Mouse (Mus musculus): Measurements from ENCODE around the gene Gpc5. TPM values are rescaled to one million over a fixed set of nuclear protein-coding genes. Genes with fewer than 3 reads are reported as not detected.

Gpc5 gene
- polyA plus RNA-seq, 2 experiments from 2014 or later, result 0.30 TPM; not detected in 1

DNA sequence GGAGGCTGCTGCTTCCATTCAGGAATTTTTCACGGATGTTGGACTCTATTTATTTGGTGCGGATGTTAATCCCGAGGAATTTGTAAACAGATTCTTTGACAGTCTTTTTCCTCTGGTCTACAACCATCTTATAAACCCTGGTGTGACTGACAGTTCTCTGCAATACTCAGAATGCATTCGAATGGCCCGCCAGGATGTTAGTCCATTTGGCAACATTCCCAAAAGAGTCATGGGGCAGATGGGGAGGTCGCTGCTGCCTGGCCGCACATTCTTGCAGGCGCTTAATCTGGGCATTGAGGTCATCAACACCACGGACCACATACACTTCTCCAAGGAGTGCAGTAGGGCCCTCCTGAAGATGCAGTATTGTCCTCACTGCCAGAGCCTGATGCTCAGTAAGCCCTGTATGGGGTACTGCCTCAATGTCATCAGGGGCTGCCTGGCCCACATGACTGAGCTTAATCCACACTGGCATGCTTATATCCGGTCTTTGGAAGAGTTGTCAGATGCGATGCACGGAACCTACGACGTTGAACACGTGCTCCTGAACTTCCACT lies 277.7 kb downstream of the Gpc5 start:
- no peak for ATAC-seq

DNA sequence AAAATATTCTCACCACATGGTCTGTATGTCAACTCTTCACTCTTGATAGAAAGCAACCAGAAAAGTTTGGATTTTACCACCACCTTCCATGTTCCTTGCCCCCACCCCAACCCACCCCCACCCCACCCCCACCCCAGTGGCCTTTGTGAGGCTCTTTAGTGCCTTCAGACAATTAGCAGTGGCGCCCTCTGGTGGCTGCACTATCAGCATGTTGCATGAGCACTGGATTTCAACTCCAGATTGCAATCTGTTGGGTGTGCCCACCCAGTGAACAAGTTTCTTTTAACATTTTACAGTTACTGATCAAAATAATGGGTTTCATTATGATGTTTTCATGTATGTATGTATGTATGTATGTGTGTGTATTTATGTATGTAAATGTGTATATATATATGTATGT lies 279.1 kb downstream of the Gpc5 start:
- no peak for ATAC-seq

DNA sequence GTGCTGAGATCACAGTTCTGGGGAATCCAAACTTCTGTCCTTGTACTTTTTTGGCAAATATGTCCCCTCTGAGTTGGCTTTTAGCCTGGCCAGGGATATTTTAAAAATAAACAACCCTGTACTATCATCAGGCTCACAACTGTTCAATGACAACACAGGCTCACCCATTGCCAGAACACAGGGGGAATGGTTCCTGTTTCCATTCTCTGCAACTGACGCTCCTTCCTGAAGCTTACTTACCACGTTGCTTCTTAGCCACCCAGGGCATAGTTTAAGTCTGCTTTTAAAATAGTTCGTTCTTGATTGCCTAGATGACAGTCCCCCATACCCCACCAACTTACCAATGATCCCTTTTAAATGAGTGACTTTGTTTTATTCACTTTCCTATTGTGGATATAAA lies 299.8 kb downstream of the Gpc5 start:
- no peak for ATAC-seq

DNA sequence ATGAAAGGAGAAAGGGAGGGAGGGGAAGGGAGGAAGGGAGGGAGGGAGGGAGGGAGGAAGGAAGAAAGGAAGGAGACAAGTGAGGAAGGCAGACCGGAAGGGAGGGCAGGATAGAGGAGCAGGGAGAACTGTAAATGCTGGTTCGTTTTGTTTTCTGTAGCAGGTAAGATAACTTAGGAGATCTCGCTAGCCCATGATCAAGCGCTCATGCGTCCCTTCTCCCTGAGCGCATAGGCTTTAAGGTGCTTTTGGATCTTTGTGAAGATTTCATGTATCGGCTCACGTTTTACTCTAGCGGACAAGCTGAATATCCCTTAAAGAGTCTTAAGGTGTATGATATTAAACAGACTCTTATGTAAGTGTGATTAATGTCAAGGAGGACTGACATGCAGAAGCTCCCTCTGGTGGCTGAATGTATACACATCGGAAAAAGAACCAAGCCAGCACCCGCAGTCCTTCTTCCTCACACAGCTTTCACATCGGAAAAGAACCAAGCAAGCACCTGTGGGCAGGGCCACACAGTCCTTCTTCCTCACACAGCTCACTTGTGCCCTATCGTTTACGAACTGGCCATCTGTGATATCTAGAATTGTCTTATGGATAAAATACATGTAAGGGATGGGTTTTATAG lies 301.0 kb downstream of the Gpc5 start:
- peak; percentile 17 for ATAC-seq

DNA sequence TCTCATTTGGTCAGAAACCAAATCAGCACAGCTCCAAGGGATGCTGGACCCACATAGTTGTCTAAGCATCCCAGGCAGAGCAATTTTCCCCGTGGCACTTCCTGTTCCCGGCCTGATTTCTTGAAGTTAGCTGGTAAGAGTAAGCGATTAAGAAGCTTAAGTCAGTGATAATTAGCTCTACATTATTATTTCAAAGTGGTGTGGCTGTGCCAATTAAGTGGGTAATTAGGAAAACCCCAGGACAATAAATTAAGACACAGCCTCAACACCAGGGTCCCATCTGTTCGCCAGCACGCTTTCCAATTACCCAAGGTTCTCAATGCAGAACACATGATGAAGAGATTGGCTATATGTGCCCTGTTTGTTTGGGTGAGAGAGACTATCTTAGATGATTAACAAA lies 314.6 kb downstream of the Gpc5 start:
- ATAC-seq, result no peak

DNA sequence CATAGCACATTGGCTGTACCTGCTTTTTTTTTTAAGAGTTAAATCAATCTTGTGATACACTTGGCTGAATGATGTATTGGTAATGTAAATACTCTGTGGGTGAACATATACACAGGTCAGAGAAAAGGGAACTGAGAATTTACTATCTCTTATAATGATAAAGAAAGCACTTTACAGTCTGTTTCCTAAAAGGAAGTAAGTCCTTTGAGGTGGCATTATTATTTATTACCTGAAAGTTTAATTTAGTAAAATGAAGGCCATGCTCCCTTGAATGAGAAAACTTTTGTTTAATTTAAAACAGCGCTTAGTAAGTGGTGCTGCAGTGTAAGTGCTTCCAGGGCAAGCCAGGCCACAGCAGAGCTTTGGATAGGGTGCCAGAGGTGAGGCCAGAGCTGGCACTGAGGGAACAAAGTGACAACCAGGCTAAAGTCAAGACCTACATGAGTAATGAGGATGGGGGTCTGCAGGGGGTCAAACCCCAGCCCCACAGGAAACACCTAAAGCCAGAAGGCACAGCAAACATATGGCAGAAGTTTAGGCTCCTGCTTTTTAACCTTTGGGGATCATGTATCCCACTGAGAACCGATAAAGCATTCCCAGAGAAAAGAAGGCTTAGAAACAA lies 315.4 kb downstream of the Gpc5 start:
- no peak for ATAC-seq

DNA sequence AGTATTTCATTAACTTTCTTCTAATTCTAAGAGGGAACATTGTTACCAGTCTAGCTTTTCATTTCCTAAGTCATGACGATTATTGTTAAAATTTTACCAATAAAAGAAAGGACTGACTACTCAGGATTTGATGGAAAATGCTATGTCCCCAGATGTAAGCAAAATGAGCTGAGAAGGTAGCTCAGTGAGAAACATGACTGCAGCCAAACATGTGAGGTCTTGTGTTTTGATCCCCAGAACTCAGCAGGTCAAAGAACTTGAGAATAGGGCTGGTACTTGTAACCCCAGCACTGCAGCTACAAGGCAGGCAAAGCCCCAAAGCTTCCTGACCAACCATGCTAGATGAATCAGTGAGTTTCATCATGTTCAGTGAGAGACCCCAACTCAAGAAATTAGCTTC lies 318.9 kb downstream of the Gpc5 start:
- no peak for ATAC-seq

DNA sequence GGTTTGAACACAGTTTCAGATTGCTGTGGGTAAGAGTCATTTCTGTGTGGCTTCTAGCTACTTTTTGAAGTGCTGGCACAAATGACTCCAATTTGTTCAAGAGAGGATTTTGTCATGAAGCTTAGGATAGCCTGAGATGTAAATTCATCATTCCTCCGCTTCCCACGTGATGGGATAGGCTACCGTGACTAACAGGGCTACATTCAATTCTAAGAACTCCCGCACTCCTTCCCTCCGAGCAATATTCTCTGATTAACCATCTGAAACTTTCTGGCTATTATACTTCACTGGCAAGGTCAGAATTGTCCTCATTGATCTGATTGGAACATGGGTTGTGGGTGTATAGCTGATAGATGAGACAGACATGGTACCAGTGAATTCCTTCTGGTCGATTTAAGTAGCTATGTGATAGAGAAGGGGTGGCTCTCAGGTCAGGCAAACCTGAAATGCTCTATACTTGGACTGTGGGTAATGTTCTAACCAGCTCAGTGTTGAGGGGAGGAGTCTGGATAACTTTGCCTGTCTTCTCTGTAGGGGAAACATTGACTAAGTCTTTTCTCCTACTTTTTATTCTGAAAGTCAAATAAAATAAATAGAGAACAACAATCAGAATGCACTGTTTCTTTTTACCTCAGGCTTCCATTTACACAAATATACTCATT lies 319.6 kb downstream of the Gpc5 start:
- no peak for ATAC-seq

DNA sequence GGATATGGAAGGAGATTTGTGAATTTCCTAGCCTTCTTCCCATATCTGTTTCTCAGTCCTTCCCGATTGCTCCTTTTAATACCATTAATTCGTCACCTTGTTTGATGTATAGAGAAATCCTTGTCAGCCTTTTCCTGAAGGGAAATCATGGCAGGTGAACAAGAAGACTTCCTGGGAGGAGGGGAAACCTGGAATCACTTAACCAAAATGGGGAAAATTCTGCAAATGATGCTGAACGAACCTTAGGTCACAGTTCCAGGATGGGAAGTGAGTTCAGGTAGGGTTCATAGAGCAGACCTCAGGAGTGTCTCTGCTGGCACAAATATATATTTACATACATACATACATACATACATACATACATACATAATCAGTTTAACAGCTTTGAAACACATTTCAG lies 320.8 kb downstream of the Gpc5 start:
- no peak for ATAC-seq

DNA sequence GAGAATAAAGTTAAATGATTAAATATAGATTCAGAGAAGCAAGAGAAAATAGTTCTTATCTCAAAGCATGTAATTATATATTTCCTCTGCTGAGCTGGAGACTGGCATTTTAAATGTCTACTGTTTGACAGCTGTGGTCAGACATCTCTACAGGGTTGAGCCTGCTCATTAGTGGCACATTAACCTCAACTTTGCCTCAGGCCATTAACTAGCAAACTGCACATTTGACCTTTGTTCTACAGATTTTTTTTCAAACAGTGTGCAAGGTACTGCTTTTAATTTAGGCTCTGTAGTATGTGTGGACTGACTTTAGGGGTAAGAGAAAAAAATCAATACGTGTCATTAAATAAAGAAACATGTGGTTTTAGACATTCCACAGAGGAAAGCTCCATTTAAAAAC lies 321.4 kb downstream of the Gpc5 start:
- no peak for ATAC-seq

DNA sequence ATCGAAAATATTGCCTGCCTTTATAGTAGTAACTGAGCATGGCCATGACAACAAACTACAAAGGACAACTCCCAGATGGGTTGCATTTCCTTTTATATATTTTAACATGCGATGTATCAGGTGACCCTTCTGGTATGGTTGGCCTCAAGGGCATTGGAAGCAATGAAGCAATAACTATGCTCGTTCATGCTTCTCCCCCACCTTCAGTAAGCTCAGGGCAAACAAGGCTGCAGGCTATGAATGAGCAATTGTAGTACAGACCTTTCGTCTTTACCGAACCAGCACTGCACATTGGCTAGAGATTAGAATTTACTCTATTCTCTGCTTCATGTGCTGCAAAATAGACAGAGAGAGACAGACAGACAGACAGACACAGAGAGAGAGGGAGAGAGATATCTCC lies 322.5 kb downstream of the Gpc5 start:
- no peak for ATAC-seq

DNA sequence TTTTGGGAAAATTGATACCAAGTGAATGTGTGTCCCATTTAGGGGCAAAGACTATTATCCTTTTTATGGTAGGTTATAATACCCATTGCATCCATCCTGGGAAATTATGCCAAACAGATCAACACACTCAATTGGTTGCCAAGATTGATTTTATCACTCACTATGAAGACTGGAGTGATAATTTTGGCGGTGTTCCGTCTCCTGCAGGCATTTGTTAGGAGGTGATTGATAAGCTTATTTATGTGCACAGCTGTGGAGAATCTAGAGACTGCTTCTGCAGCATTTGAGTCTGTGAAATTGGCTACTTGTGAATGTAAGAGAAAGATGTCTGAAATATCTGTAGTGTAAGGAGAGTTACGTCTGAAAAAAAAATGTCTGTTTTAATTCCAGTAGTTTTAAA lies 340.0 kb downstream of the Gpc5 start:
- no peak for ATAC-seq

DNA sequence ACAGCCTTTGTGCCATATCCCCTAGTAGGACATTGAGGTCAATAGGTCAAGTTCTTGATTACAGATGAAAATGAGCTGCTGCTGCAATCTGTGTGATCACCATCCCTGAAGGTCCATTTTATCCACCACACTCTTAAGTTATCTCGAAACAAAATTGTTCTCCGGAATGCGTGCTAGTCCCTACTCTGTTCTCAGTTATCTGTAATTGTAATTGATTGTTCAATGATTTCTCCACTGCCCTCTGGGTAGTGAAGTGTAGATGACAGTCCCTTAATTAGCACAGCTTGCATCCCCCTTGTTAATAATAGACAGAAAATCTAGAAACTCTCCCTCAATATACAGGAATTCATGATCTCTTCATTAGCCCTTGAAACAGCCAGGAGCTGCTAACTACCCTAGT lies 340.4 kb downstream of the Gpc5 start:
- no peak for ATAC-seq

DNA sequence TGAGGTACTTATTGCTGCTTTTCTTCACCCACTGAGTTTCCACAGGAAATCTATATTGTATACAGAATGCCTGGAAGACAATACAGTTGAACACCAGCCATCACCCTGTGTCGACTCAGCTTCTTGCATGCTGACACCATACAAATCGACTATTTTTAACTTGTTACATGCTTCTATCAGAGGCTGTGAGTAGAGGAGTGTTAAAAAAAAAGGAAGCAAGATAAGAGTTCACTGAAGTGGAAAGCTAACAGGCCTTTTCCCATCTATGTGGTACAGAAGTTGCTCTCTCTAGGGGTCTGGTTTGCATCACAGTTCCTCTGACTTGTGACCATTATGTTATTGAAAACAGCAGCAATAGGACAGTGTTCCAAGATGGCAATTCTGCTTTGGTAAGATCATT lies 344.6 kb downstream of the Gpc5 start:
- ATAC-seq, result no peak

DNA sequence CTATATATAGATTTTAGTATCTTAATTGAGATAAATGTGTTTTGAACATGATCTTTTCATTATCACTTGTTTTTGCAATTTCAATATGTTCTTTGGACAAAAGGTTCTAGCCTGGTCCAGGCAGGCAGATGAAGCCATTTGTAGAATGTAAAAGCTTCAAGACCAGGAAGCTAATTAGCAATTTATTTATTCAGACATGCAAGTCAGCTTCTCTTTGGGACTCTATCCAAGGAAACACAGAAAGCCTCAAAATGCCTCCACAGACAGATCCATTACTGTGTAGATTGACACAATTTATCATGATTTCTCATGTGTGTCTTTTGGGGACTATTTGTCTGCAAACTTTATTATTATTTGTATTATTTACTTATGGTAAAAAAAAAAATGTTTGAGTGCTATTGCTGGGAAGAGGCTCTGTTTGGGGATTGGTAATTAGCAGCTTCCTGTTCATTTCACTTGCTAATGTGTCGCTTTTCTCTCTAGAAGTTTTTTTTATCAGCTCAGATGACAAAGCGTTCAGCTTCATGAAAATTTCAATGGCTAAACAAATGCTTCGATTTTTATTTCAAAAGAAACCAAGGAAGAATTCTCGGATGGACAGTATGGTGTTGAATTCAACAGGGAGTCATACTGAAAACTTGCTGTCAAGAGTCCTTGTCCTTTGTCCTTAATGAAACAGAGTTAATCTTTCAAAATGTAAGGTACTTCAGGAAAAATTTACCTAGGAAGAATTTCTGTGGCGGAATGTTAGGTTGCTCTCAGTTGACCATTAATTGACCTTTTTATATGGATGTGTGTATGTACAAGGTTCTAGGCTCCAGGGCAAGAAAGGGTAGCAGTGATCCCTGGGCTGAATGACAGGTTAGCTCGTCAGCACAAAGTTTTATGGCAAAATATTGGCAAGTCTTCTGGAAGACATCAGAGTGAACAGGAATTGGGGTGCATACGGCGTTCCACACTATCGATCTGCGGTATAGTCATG lies 353.1 kb downstream of the Gpc5 start:
- ATAC-seq, result no peak

DNA sequence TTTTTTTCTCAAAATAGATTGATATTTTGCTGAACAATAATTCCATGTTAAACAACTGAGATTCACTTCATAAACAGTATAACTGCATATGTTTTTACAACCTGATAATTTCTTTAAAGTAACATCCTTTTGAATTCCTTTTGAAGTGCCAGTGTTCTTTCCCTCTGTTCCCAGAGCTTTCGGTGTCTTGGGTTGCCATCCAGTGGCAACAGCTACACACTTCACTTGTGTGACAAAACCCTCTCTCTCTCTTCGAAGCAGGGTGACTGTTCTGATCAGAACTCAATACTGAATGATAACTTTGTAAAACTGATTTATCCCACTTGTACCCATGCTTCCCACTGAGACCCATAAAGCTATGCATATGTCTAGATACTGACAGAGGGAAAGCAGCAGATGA lies 358.9 kb downstream of the Gpc5 start:
- no peak for ATAC-seq

DNA sequence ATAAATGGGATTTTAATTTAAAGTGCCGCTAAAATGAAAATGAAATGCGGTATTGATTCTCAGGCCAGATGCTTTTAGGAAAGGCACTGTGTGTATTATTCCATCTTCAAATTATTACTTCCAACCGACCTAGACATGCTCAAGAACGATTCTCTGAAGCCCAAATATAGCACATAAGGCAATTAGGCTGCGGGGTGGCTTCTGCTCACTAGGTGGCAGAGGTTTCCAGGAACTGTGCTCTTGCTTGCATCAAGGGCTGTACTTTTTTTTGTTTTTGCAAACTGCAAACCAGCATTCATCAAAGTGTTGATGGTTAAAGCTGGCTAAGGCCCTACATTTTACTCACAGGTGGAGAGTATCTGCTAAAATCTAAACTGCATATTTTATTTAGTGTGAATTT lies 375.9 kb downstream of the Gpc5 start:
- no peak for ATAC-seq

DNA sequence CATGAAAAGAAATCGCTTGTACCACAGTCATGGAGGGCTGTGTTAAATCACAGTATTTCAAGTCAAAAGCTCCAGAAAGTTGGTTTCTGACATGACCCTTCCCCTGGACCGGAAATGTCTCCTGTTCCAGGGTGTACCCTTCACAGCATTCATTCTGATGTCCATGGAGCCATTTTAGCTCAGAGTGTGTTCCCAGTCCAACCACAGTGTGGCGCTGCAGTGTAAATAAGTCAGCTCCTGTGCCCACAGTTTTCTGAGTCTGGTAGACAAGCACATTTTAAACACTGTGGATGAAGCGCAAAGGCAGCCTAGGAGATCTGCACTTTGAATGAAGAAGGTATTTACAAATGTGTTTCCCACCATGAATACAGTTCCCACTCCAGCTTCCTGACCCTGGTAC lies 383.2 kb downstream of the Gpc5 start:
- no peak for ATAC-seq

DNA sequence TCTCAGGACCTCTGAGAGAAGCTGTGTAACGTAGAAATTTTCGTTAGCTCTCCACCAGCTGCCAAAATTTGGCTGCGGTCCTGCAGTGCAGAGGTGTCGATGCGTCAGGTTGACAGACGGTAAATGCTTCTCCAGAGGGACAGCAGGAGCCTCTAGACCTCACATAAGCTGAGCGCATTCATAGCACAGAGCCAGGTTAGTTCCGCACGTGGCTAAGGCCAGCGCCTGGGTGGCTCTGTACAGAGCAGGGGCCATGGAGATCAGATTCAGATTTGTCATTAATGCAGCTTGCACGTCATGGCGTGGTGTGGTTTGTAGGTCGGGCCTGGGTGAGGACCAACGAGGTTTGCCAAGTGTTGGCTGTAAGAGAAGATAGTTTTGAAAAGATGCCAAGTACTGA lies 385.3 kb downstream of the Gpc5 start:
- no peak for ATAC-seq

DNA sequence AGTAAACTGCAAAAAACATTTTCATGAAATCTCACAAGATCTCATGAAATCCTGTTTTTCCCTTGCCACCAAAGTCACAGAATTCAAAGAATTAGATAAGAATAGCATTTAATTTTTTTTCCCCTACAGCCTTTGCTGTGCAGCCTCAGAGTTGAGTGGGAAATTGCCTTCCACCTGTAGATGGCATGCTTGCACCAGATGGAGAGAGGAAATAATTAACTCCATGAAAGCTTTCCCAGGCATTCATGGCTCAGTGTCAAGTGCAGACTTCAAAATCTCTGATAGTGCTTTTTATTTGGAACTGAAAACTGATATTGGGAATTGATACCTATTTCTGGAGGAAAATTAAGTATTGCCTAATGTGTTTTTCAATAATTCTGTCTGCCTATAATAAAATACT lies 393.1 kb downstream of the Gpc5 start:
- no peak for ATAC-seq

DNA sequence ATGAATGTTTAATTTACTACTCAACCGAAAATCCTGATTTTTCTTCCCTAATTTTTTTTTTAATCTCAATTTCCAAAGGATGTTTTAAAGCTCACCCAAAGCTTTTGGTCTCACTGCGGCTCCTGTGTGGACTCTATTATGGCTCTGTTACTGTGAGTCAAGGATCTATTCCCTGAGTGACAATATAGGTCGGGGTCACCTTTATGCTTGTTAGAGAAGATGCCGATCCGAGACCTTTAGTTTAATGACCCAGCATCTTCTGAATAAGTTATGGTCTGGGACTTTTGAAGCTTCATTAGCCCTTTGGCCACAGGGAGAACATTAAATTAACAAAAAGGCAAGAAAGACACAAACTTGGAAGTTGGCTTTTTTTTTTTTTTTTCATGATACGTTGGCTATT lies 408.8 kb downstream of the Gpc5 start:
- ATAC-seq, result no peak

DNA sequence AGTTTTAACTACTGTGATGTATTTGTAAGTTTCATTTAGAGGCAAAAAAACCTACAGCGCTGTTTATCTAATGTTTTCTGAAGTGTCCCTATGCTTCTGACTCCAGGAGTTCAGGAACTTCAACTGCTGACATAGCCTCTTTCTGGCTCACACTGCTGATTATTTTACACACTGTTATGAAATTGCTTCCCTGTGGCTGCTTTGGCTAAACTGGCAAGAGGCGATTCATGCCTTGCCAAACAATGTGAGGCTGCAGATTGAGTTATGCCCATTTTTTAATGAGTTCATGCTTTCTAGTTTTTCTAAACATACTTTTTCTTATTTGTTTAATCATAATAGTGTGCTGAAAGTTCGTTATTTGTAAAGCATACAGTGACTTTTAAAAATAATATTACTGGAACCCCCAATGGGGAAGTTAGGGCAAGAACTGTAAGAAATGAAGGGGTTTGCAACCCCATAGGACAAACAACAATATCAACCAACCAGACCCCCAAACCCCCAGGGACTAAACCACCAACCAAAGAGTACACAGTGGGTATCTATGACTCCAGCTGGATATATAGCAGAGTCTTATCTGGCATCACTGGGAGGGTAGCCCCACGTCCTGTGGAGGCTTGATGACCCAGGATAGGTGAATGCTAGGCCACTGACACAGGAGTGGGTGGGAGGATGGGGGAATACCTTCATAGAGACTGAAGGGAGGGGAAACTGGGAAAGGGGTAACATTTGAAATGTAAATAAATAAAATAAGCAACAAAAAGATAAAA lies 454.7 kb downstream of the Gpc5 start:
- ATAC-seq, result no peak

All from CD4-positive, CD25-positive, alpha-beta regulatory T cell, adult 4 months (primary cell).